Mouse (Mus musculus) thymus, postnatal 36 days (tissue): ENCODE data around the gene Gm14226.
A peak's percentile ranks its signal among the peaks of the same experiment; 100 is the strongest.
"Not testable (repeated sequence)": the region's sequence is repeated elsewhere in the genome, so short reads cannot be mapped to it uniquely, and the experiment has no call there.

Source experiments
- DNase-seq, 2 experiments: peaks; one replicate each; pipeline ENCODE4 v3.0.0; 2022; ENCODE audit warnings: mixed read lengths in 2 of 2

Gene Gm14226

GRCm38 (mm10) chr2:155018251-155018755, at the start of gene Gm14226:
Gene Gm14226, plus strand, starts transcription at chr2:155018266.
- not testable (repeated sequence) for DNase-seq

- DNase-seq: not testable (repeated sequence)
These were observed 48.2 kb upstream of the Gm14226 start for GRCm38 (mm10) chr2:154969740-154970397.

- DNase-seq: no peak
These were observed 46.0 kb upstream of the Gm14226 start for GRCm38 (mm10) chr2:154971919-154972692.

- no peak for DNase-seq
These were observed 45.1 kb upstream of the Gm14226 start for GRCm38 (mm10) chr2:154972981-154973380.

GRCm38 (mm10) chr2:154986609-154987008, 31.5 kb upstream of the Gm14226 start:
- no peak for DNase-seq

- DNase-seq: peak; percentile 18 to 38
These were observed 26.7 kb upstream of the Gm14226 start for GRCm38 (mm10) chr2:154991411-154991810.

- DNase-seq: no peak
These were observed 26.0 kb upstream of the Gm14226 start for GRCm38 (mm10) chr2:154992083-154992482.

GRCm38 (mm10) chr2:155005491-155005890, 12.6 kb upstream of the Gm14226 start:
- no peak for DNase-seq

GRCm38 (mm10) chr2:155011086-155011656, 6.9 kb upstream of the Gm14226 start:
- peak; percentile 35 to 47 for DNase-seq

- no peak for DNase-seq
These were observed 5.1 kb upstream of the Gm14226 start for GRCm38 (mm10) chr2:155012991-155013390.

GRCm38 (mm10) chr2:155016751-155017150, 1.3 kb upstream of the Gm14226 start:
- DNase-seq: not testable (repeated sequence)

GRCm38 (mm10) chr2:155018762-155019641, 936 bp downstream of the Gm14226 start:
- peak; percentile 66 to 72 for DNase-seq

- peak; percentile 73 to 84 for DNase-seq
These were observed 1.6 kb downstream of the Gm14226 start for GRCm38 (mm10) chr2:155019673-155020072.

GRCm38 (mm10) chr2:155020247-155020826, 2.3 kb downstream of the Gm14226 start:
- DNase-seq: not testable (repeated sequence)

GRCm38 (mm10) chr2:155030831-155031230, 12.8 kb downstream of the Gm14226 start:
- no peak for DNase-seq

- DNase-seq: no peak
These were observed 15.1 kb downstream of the Gm14226 start for GRCm38 (mm10) chr2:155032938-155033710.

GRCm38 (mm10) chr2:155039956-155040355, 21.9 kb downstream of the Gm14226 start:
- DNase-seq: no peak

- no peak for DNase-seq
These were observed 26.5 kb downstream of the Gm14226 start for GRCm38 (mm10) chr2:155044542-155044941.

GRCm38 (mm10) chr2:155045075-155045474, 27.0 kb downstream of the Gm14226 start:
- DNase-seq: no peak

- no peak for DNase-seq
These were observed 28.7 kb downstream of the Gm14226 start for GRCm38 (mm10) chr2:155046803-155047202.
